Mouse (Mus musculus): ENCODE measurements around the gene Sptan1.

Sptan1 gene

GRCm38 (mm10) chr2:30080181-30080800 lies 114.9 kb downstream of the Sptan1 start:
- intact Hi-C loops (cut with DNase I) = no loop called here

Small RNAs within 50 kb of the gene (microRNA-seq; reads per million reads assigned to microRNA genes)
- 0.11 to 0.62 reads per million in 2 experiments for gene Mir6997

All from adrenal gland (tissue).